In genomic region chr8:111622553-111622952, GRCm38 (mm10) we compare ENCODE assay signal across 18 mouse cellular contexts. TPM values are rescaled to one million over a fixed set of nuclear protein-coding genes. Genes with fewer than 3 reads are reported as not detected.
DNase-seq lines count a peak whose midpoint lies in the region; ATAC-seq and TF ChIP-seq lines count a peak whose summit lies in the region.
"Had no signal": no experiment of that assay in that cellular context is flagged by ENCODE, and none has a peak within 500 bp of the region (broad histone marks: within the 10 kb centered on the region; RNA-seq: fewer than 3 reads in every experiment).

No protein-coding gene starts in this region.

- H3K4me3 ChIP-seq in kidney, adult 2 months (ENCODE audit: insufficient read depth, low read depth, low read length) = no peak overlapping the region
- H3K4me3 ChIP-seq in midbrain, embryonic 12.5 days = no peak overlapping the region
- H3K4me3 ChIP-seq in midbrain, embryonic 13.5 days (replicated peaks) = no peak overlapping the region
- H3K4me3 ChIP-seq in MEL (ENCODE audit: control insufficient read depth in 1 of 2, insufficient read depth in 1 of 2, low read depth in 2 of 2, low read length in 2 of 2) = no peak overlapping the region
- H3K4me3 ChIP-seq: embryonic facial prominence, embryonic 15.5 days; forebrain, embryonic 10.5 days; heart, embryonic 15.5 days; limb, embryonic 13.5 days; neural tube, embryonic 12.5 days had no signal

- H3K4me2 ChIP-seq in midbrain, embryonic 12.5 days (replicated peaks) = no peak overlapping the region
- H3K4me2 ChIP-seq in midbrain, embryonic 13.5 days (replicated peaks) = no peak overlapping the region
- H3K4me2 ChIP-seq: embryonic facial prominence, embryonic 15.5 days; heart, embryonic 15.5 days; limb, embryonic 13.5 days; neural tube, embryonic 12.5 days had no signal

- peaks cover 32% of the 10 kb centered on the region for H3K4me1 ChIP-seq in kidney, adult 2 months (ENCODE audit: control insufficient read depth, insufficient read depth, low read length)
- H3K4me1 ChIP-seq in midbrain, embryonic 12.5 days = no peaks in the 10 kb centered on the region
- H3K4me1 ChIP-seq in midbrain, embryonic 13.5 days (replicated peaks) = peaks cover 21% of the 10 kb centered on the region; the same call in 1 of the 2 replicates
- no peaks in the 10 kb centered on the region for H3K4me1 ChIP-seq in MEL (ENCODE audit: control insufficient read depth in 1 of 2, insufficient read depth in 2 of 2, low read length in 2 of 2)

- 0 out of 2 replicates have a peak, but pooled peaks have one; percentile 6 for TF ChIP-seq CTCF in kidney, adult 2 months (conservative IDR thresholded peaks at IDR 0.05; ENCODE audit: insufficient read depth, insufficient read length, low read depth, low read length)
- TF ChIP-seq CTCF in MEL (IDR thresholded peaks at IDR 0.05 in 2 of 3, conservative IDR thresholded peaks at IDR 0.05 in 1 of 3; ENCODE audit: control insufficient read depth in 1 of 3, insufficient read depth in 1 of 3, low read depth in 2 of 3, low read length in 3 of 3, poor library complexity in 1 of 3, severe bottlenecking in 1 of 3) = no peak

- 85% methylated on average over 10 of the region's 10 CpGs for WGBS in kidney, adult 2 months
- WGBS in midbrain, embryonic 12.5 days = 70% methylated on average over 10 of the region's 10 CpGs
- 64% methylated on average over 10 of the region's 10 CpGs for WGBS in midbrain, embryonic 13.5 days

- no peak for ATAC-seq in midbrain, embryonic 12.5 days (ENCODE audit: low FRiP score, low read depth)
- ATAC-seq in midbrain, embryonic 13.5 days = no peak

- H3K36me3 ChIP-seq in kidney, adult 2 months (ENCODE audit: control insufficient read depth, insufficient read depth, low read length) = no peaks in the 10 kb centered on the region
- peaks cover 50% of the 10 kb centered on the region for H3K36me3 ChIP-seq in midbrain, embryonic 12.5 days
- H3K36me3 ChIP-seq in midbrain, embryonic 13.5 days = peaks cover 49% of the 10 kb centered on the region
- H3K36me3 ChIP-seq in MEL (ENCODE audit: control insufficient read depth in 1 of 2, insufficient read depth in 2 of 2, low read length in 2 of 2) = no peaks in the 10 kb centered on the region

- TF ChIP-seq EP300 in MEL (IDR thresholded peaks at IDR 0.05; ENCODE audit: low read depth in 1 of 2, low read length in 2 of 2) = no peak

- no peak for TF ChIP-seq POLR2A in kidney, adult 2 months (IDR thresholded peaks at IDR 0.05; ENCODE audit: low read depth, low read length)
- no peak for TF ChIP-seq POLR2A in MEL (IDR thresholded peaks at IDR 0.05; ENCODE audit: control insufficient read depth in 1 of 2, insufficient read depth in 1 of 2, low read depth in 1 of 2, low read length in 2 of 2, poor library complexity in 1 of 2)

- TF ChIP-seq RAD21 in MEL (IDR thresholded peaks at IDR 0.05; ENCODE audit: low read depth, low read length) = no peak

- no peaks in the 10 kb centered on the region for H3K79me2 ChIP-seq in MEL (ENCODE audit: control insufficient read depth, insufficient read depth, low read length, poor library complexity)

- H3K9me3 ChIP-seq in midbrain, embryonic 12.5 days = no peaks in the 10 kb centered on the region
- H3K9me3 ChIP-seq in midbrain, embryonic 13.5 days = no peaks in the 10 kb centered on the region
- H3K9me3 ChIP-seq in MEL (replicated peaks; ENCODE audit: insufficient read depth, low read length) = no peaks in the 10 kb centered on the region
- H3K9me3 ChIP-seq: embryonic facial prominence, embryonic 15.5 days; forebrain, embryonic 10.5 days; heart, embryonic 15.5 days; limb, embryonic 13.5 days; neural tube, embryonic 12.5 days had no signal

- H3K27me3 ChIP-seq in kidney, adult 2 months (replicated peaks; ENCODE audit: control insufficient read depth, insufficient read depth, low read length) = no peaks in the 10 kb centered on the region
- H3K27me3 ChIP-seq in midbrain, embryonic 12.5 days = no peaks in the 10 kb centered on the region
- H3K27me3 ChIP-seq in midbrain, embryonic 13.5 days = no peaks in the 10 kb centered on the region
- H3K27me3 ChIP-seq in MEL (ENCODE audit: control insufficient read depth in 1 of 2, insufficient read depth in 2 of 2, low read length in 2 of 2) = no peaks in the 10 kb centered on the region
- H3K27me3 ChIP-seq: embryonic facial prominence, embryonic 15.5 days; heart, embryonic 15.5 days; limb, embryonic 13.5 days; neural tube, embryonic 12.5 days had no signal

- no peak overlapping the region for H3K9ac ChIP-seq in midbrain, embryonic 12.5 days (replicated peaks)
- no peak overlapping the region for H3K9ac ChIP-seq in midbrain, embryonic 13.5 days (replicated peaks)
- no peak overlapping the region for H3K9ac ChIP-seq in MEL (ENCODE audit: control insufficient read depth, low read depth, low read length, poor library complexity, severe bottlenecking)
- H3K9ac ChIP-seq: embryonic facial prominence, embryonic 15.5 days; heart, embryonic 15.5 days; limb, embryonic 13.5 days had no signal

- H3K27ac ChIP-seq in kidney, adult 2 months (ENCODE audit: insufficient read depth, low read depth, low read length) = no peak overlapping the region
- H3K27ac ChIP-seq in midbrain, embryonic 12.5 days (replicated peaks) = peak overlapping the region; percentile 46; the same call in 1 of the 2 replicates
- no peak overlapping the region for H3K27ac ChIP-seq in midbrain, embryonic 13.5 days
- no peak overlapping the region for H3K27ac ChIP-seq in MEL (ENCODE audit: control insufficient read depth, low read depth, low read length)
- H3K27ac ChIP-seq: embryonic facial prominence, embryonic 15.5 days; forebrain, embryonic 10.5 days; heart, embryonic 15.5 days; limb, embryonic 13.5 days; neural tube, embryonic 12.5 days had no signal

- DNase-seq in cerebellum, postnatal 10 days = peak; percentile 55 to 72
- no peak for DNase-seq in cerebellum, adult 18-20 months
- DNase-seq in kidney, adult 2 months = no peak
- DNase-seq in kidney, adult 18-20 months = no peak
- no peak for DNase-seq in MEL (ENCODE audit: low read depth, low spot score)
- DNase-seq in thymus, postnatal 14 days = no peak
- DNase-seq: B cell, adult 2 months; cerebellum, adult 2 months; embryo, embryonic 11 days; right cerebral cortex, postnatal 25 days; thymus, postnatal 25 days had no signal

TF ChIP-seq in MEL, 35 proteins besides CTCF, POLR2A, EP300 and RAD21:
- TF ChIP-seq SMC3 (IDR thresholded peaks at IDR 0.05; ENCODE audit: low read depth, low read length) (0 out of 2 replicates have a peak, but pooled peaks have one; percentile 10), TCF12 (IDR thresholded peaks at IDR 0.05; ENCODE audit: low read depth, low read length) (no peak), KAT2A (conservative IDR thresholded peaks at IDR 0.05; ENCODE audit: low read depth, low read length) (no peak), NELFE (IDR thresholded peaks at IDR 0.05; ENCODE audit: low read depth, low read length) (no peak), MEF2A (IDR thresholded peaks at IDR 0.05; ENCODE audit: extremely low read depth, insufficient replicate concordance, low read depth, low read length, poor library complexity, severe bottlenecking) (no peak), ZC3H11A (IDR thresholded peaks at IDR 0.05; ENCODE audit: low read depth, low read length) (no peak)

RNA-seq across cellular contexts. Expression of gene Ldhd, which starts 7.6 kb away (rescaled TPM):
- 336 and 441 TPM in 2 replicates for polyA plus RNA-seq in kidney, adult 2 months (2012; rRNA removed)
- polyA plus RNA-seq in midbrain, embryonic 12.5 days (2016; fragmentation: Nextera tagmentation; extraction: Ambion mirVana) = 0.41 and 0.46 TPM in 2 replicates
- polyA plus RNA-seq in midbrain, embryonic 13.5 days (2015; fragmentation: Nextera tagmentation; extraction: Ambion mirVana) = 0.39 and 0.50 TPM in 2 replicates
- total RNA-seq in MEL (2012; rRNA removed) = 0.03 and 0.04 TPM in 2 replicates
- polyA plus RNA-seq in MEL (2012; ENCODE audit: insufficient read depth in 1 of 2, insufficient read length in 2 of 2, low read depth in 1 of 2, low replicate concordance in 2 of 2, missing spikeins in 1 of 2) = not detected
- polyA plus RNA-seq: forebrain, embryonic 10.5 days had no signal

RNA-seq across cellular contexts. Expression of gene Zfp1, which starts 20.6 kb away (rescaled TPM):
- 6.6 and 7.5 TPM in 2 replicates for polyA plus RNA-seq in kidney, adult 2 months (2012; rRNA removed)
- 24.3 and 25.5 TPM in 2 replicates for polyA plus RNA-seq in midbrain, embryonic 12.5 days (2016; fragmentation: Nextera tagmentation; extraction: Ambion mirVana)
- polyA plus RNA-seq in midbrain, embryonic 13.5 days (2015; fragmentation: Nextera tagmentation; extraction: Ambion mirVana) = 28.8 and 29.2 TPM in 2 replicates
- 12.0 and 12.2 TPM in 2 replicates for total RNA-seq in MEL (2012; rRNA removed)
- polyA plus RNA-seq in MEL (2012; ENCODE audit: insufficient read depth in 1 of 2, insufficient read length in 2 of 2, low read depth in 1 of 2, low replicate concordance in 2 of 2, missing spikeins in 1 of 2) = 10 to 100 TPM in 1 of 2 experiments, not detected in 1; 12.4 TPM

Comparison
In these comparisons a context has a peak if more than half of its experiments do, and no peak if none do; other contexts are left out.
1. DNase-seq: peak in cerebellum, postnatal 10 days (2 of 2); none in cerebellum, adult 18-20 months (0 of 2), kidney, adult 2 months (single experiment), kidney, adult 18-20 months (single experiment), MEL (single experiment) and thymus, postnatal 14 days (single experiment).
2. RNA of gene Ldhd, which starts 7.6 kb away (polyA plus RNA-seq): 336 to 441 TPM in kidney, adult 2 months; 0.39 to 0.50 TPM in midbrain, embryonic 13.5 days, 0.41 to 0.46 TPM in midbrain, embryonic 12.5 days and not detected in MEL; every median in the first group is over 100 times any median in the second.